Mouse (Mus musculus) midbrain, postnatal 0 days (tissue): ENCODE measurements at regions not wholly inside any gene's neighbourhood (a gene's known extent, or its start where the extent isn't known, plus 50 kb on each side); places are given as distances from the start of the nearest gene placed in this dataset.

Source experiments
- ATAC-seq: fragments of 200-750 bp; cut with Nextera tagmentation; 2 replicates; pipeline ENCODE4 v1.8.0; 2017; ENCODE audit warnings: moderate number of reproducible peaks, mild to moderate bottlenecking, moderate TSS enrichment, moderate library complexity; ENCODE audit not compliant: low FRiP score
- DNase-seq: peaks from one replicate; pipeline ENCODE4 v3.0.0-alpha.2; 2015; ENCODE audit warnings: low spot score
- H3K27ac ChIP-seq: fragments of 300-500 bp; sonication (generic); 2 replicates; pipeline ENCODE4 v1.5.1; 2014; ENCODE audit warnings: low read depth, mild to moderate bottlenecking, low read length, mixed read lengths
- H3K27me3 ChIP-seq: fragments of 300-500 bp; sonication (generic); 2 replicates; pipeline ENCODE4 v1.6.1; 2014; ENCODE audit warnings: low read length, control low read depth, mixed read lengths; ENCODE audit not compliant: insufficient read depth
- H3K36me3 ChIP-seq: fragments of 300-500 bp; sonication (generic); 2 replicates; pipeline ENCODE4 v1.6.1; 2014; ENCODE audit warnings: low read length, control low read depth, mixed read lengths; ENCODE audit not compliant: insufficient read depth
- H3K4me1 ChIP-seq: fragments of 300-500 bp; sonication (generic); 2 replicates; pipeline ENCODE4 v1.6.1; 2014; ENCODE audit warnings: mild to moderate bottlenecking, control low read depth, antibody characterized with exemption, low read length, mixed read lengths; ENCODE audit not compliant: insufficient read depth
- H3K4me2 ChIP-seq: fragments of 300-500 bp; sonication (generic); 2 replicates; pipeline ENCODE4 v1.6.1; 2014; ENCODE audit warnings: low read depth, mild to moderate bottlenecking, low read length, mixed read lengths; ENCODE audit not compliant: poor library complexity, severe bottlenecking
- H3K4me3 ChIP-seq: fragments of 300-500 bp; sonication (generic); 2 replicates; pipeline ENCODE4 v1.5.1; 2014; ENCODE audit warnings: low read depth, mild to moderate bottlenecking, low read length, moderate library complexity
- H3K9ac ChIP-seq: fragments of 300-500 bp; sonication (generic); replicated peaks from 2 replicates; pipeline ENCODE4 v1.6.1; 2014; ENCODE audit warnings: mild to moderate bottlenecking, low read length, moderate library complexity, mixed read lengths; ENCODE audit not compliant: poor library complexity, severe bottlenecking
- H3K9me3 ChIP-seq: fragments of 300-500 bp; sonication (generic); 2 replicates; pipeline ENCODE4 v1.6.1; 2016; ENCODE audit warnings: low read length, control low read depth
- CTCF ChIP-seq: IDR thresholded peaks from 2 replicates; pipeline ENCODE4 v1.5.1; 2016; ENCODE audit warnings: antibody characterized with exemption, mild to moderate bottlenecking
- WGBS: fragments of 180-500 bp; shearing (Covaris S2); extraction: QIAGEN DNeasy Blood & Tissue Kit; methylation state at CpG from one replicate; pipeline ENCODE4 v1.1.7; 2014; 5-methylcytosine and 5-hydroxymethylcytosine counted together

- Histone ChIP-seq H3K27me3 (no peaks in the 10 kb centered on the region), H3K36me3 (no peaks in the 10 kb centered on the region), H3K4me3 (no peak overlapping the region), H3K4me2 (no peak overlapping the region), H3K9me3 (no peaks in the 10 kb centered on the region), H3K9ac (no peak overlapping the region), H3K27ac (no peak overlapping the region), H3K4me1 (no peaks in the 10 kb centered on the region)
- ATAC-seq = no peak
- DNase-seq = no peak
- no peak for TF ChIP-seq CTCF
- 58% methylated on average over 2 of the region's 2 CpGs for WGBS
Measured at GRCm38 (mm10) chr7:75063816-75064215, 245.2 kb downstream of the Sv2b start.

DNA sequence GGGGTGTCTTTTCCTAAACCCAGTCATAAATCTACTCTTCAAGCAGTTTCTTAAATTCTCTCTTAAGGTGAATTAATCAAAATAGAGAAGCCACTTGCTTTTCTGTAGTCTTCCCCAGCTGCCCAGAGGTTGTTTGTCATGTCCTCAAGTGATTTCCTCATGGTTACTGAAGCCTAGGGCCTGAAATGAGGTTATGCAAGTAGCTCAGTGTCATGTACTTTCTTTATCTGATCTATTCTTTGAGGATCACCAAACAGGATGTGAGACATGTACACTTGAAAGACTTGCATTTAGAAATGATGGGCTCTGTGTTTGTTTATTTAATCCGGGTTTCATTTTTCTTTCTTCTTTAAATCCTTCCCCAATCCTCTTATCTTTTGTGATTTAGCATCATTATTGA lies 258.8 kb downstream of the Sv2b start:
- no peaks in the 10 kb centered on the region for H3K9me3 ChIP-seq
- no peak overlapping the region for H3K27ac ChIP-seq
- WGBS = 84% methylated on average over 1 of the region's 1 CpGs
- H3K4me2 ChIP-seq = no peak overlapping the region
- H3K36me3 ChIP-seq = no peaks in the 10 kb centered on the region
- no peak for TF ChIP-seq CTCF
- H3K4me1 ChIP-seq = no peaks in the 10 kb centered on the region
- H3K4me3 ChIP-seq = no peak overlapping the region
- ATAC-seq (no peak), DNase-seq (no peak)
- H3K9ac ChIP-seq = no peak overlapping the region
- no peaks in the 10 kb centered on the region for H3K27me3 ChIP-seq

- no peak overlapping the region for H3K27ac ChIP-seq
- H3K4me1 ChIP-seq = no peaks in the 10 kb centered on the region
- no peaks in the 10 kb centered on the region for H3K27me3 ChIP-seq
- no peak overlapping the region for H3K9ac ChIP-seq
- no peaks in the 10 kb centered on the region for H3K9me3 ChIP-seq
- no peak for TF ChIP-seq CTCF
- DNase-seq (no peak), ATAC-seq (no peak)
- H3K4me3 ChIP-seq = no peak overlapping the region
- no peak overlapping the region for H3K4me2 ChIP-seq
- WGBS = 92% methylated on average over 5 of the region's 5 CpGs
- H3K36me3 ChIP-seq = no peaks in the 10 kb centered on the region
Measured at GRCm38 (mm10) chr7:75049751-75050150, 259.3 kb downstream of the Sv2b start.

DNA sequence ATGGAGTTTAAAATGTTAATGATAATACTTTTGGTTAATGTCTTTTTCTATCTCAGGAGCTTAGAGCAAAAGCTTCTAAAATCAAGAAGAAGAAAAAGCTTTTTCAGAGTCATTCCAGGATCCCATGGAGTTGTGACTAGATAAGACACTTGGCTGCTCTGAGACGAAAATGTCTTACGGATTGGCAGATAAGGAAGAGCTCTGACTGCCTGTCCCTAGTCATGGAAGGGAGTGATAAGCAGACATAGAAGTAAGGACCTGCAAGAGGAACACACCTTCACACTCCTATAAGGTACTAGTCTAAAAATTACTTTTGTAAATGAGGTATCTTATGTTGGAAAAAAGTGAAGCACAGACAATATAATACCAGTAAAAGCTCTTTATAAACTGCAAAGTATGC lies 260.2 kb downstream of the Sv2b start:
- DNase-seq (no peak), ATAC-seq (no peak)
- Histone ChIP-seq H3K4me1 (no peaks in the 10 kb centered on the region), H3K27me3 (no peaks in the 10 kb centered on the region), H3K36me3 (no peaks in the 10 kb centered on the region), H3K4me2 (no peak overlapping the region), H3K4me3 (no peak overlapping the region), H3K27ac (no peak overlapping the region), H3K9ac (no peak overlapping the region), H3K9me3 (no peaks in the 10 kb centered on the region)
- no peak for TF ChIP-seq CTCF
- WGBS = 73% methylated on average over 2 of the region's 2 CpGs

- Histone ChIP-seq H3K27me3 (no peaks in the 10 kb centered on the region), H3K36me3 (no peaks in the 10 kb centered on the region), H3K9me3 (no peaks in the 10 kb centered on the region), H3K4me3 (no peak overlapping the region), H3K4me2 (no peak overlapping the region), H3K27ac (no peak overlapping the region), H3K4me1 (no peaks in the 10 kb centered on the region), H3K9ac (no peak overlapping the region)
- no peak for TF ChIP-seq CTCF
- ATAC-seq (no peak), DNase-seq (no peak)
- WGBS = 84% methylated on average over 3 of the region's 3 CpGs
Measured at GRCm38 (mm10) chr7:75047827-75048226, 261.2 kb downstream of the Sv2b start.

- ATAC-seq (no peak), DNase-seq (peak; percentile 12)
- Histone ChIP-seq H3K27ac (no peak overlapping the region), H3K27me3 (no peaks in the 10 kb centered on the region), H3K4me3 (no peak overlapping the region), H3K9ac (no peak overlapping the region), H3K36me3 (no peaks in the 10 kb centered on the region), H3K4me2 (no peak overlapping the region), H3K9me3 (no peaks in the 10 kb centered on the region), H3K4me1 (no peaks in the 10 kb centered on the region)
- TF ChIP-seq CTCF = no peak
- WGBS = 61% methylated on average over 6 of the region's 6 CpGs
Measured at GRCm38 (mm10) chr7:75040871-75041270, 268.2 kb downstream of the Sv2b start.
